Mouse (Mus musculus): ENCODE results near the gene Ces1c.

DNA sequence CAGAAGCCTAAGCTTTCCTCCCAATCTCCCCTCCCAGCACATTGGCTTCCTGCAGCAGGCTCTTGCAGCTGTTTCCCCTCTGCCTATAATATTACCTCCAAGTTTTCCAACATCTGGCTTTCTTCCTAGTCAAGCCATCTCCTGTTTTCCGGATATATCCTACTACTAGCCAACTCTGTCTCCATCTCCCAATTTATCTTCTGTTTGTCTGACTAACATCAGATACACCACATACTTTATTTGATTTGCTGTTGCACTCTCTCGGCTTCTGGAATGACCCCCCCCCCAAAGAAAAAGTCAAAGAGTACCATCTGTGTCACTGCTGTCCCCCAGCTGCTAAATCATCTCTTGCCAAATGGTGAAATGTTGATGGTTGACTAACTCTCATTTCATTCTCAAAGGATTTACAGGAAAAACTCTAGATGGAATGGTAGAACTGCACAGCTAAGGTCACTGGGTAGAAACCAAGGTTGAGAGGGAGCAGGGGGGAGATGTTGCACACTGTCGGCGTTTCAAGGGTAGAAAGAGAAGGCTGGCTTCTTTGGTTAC is 49.6 kb upstream of the Ces1c start:
- no peak for TF ChIP-seq POLR2A (IDR thresholded peaks at IDR 0.05; ENCODE audit: insufficient read depth, low read depth, low read length)
- no peak for TF ChIP-seq CTCF (IDR thresholded peaks at IDR 0.05)
